Mouse (Mus musculus): ENCODE measurements at regions not wholly inside any gene's neighbourhood (a gene's known extent, or its start where the extent isn't known, plus 50 kb on each side); places are given as distances from the start of the nearest gene placed in this dataset.
A peak's percentile ranks its signal among the peaks of the same experiment; 100 is the strongest.

- no peak for DNase-seq (ENCODE audit: low read depth, low spot score)
These were observed 149.2 kb downstream of the Tinag start for GRCm38 (mm10) chr9:76896347-76896746.

DNA sequence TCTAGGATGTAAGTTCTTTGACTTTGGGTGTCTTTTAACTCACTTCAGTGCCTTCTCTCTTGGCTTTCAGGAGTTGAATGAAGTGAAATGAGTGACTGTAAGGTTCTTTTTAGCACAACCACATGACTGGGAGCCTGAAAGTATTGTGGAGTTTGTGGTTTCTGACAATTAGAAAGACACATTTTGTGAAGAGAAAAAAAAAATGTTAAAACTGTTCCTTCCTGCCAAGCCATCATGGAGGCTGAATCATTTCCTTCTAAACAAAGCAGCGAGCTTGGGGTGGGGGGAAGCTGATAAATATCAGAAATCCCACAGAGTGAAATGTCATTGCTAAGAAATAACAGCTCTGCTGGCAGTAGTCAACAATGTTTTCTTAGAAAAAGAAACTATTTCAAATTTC, 163.8 kb downstream of the Tinag start:
- DNase-seq (ENCODE audit: low read depth, low spot score): no peak

DNA sequence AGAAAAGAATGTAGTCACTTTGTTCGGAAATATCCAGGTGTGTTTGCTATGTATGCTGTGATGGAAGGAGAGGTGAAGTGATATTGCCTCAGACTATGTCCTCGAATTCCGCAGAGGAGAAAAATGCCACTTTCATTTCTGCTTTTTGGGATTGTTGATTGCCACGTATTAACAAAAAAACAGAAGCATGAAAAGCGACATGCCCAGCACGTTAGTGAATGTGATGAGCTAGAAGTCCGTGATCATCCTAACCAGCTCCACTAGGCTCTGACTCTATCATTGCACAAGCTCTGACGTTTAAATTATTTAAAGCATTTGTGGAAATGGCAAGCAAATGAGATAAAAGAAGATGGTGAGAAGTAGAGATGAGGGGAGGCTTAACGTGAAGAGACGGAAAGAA, 169.6 kb downstream of the Tinag start:
- DNase-seq (ENCODE audit: low read depth, low spot score): no peak

- no peak for DNase-seq (ENCODE audit: low read depth, low spot score)
These were observed 173.2 kb downstream of the Tinag start for GRCm38 (mm10) chr9:76872418-76872817.

GRCm38 (mm10) chr9:76869635-76870034, 176.0 kb downstream of the Tinag start:
- DNase-seq (ENCODE audit: low read depth, low spot score): no peak

DNA sequence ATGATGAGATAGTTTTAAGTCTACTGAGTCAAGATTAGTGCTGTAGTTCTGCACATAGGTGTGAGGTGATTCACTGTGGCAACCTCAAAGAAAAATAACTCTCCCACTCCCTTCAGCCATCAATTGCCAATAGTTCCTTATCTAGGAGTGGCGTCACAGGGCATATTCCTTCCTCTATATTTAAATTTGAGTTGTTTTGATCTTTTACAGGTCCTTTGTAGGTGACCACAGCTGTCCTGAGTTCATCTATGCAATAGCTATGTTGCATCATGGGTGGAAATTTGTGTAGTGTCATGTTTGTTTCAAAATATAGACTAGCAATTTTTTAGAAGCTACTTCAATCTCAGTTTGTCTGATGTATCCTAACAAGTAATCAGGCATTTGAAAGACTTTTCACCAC, 177.0 kb downstream of the Tinag start:
- DNase-seq (ENCODE audit: low read depth, low spot score): no peak

DNA sequence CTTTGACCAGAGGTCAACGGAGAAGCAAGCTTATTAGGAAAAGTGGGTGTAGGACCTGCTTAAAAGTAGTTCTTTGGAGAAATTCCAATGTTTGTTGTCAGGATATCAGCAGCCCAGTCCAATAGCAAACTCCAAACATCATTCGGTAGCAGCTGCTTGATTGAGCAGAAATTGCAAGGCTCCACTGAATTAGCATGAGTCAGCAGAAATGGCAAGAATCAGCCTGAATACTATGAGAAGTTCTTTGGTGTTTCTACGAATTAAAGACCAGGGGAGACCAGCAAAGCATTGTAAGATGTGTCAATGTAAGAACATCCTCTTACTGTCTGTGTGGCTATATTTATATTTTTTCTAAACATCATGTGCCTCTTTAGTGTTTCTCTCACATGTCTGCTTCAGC, 223.4 kb downstream of the Tinag start:
- no peak for DNase-seq (ENCODE audit: low read depth, low spot score)

DNA sequence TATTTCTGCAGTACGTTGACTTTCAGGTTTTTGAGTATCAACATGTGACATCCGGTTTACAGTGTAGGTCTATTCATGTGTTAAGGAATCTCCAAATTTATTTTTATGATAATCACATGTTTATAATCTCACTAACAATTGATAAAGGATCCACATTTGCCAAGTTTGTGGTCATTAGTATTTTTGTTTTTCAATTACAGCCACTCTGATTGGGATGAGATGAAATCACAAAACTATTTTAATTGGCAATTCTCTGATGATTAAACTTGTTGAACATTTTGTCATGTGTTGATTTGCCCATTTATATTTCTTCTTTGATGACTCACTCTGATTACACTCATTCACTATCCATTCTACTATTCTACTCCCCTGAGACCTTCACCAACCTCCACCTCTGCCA, 228.0 kb upstream of the Fam83b start:
- no peak for DNase-seq (ENCODE audit: low read depth, low spot score)

GRCm38 (mm10) chr9:76788654-76789053, 221.7 kb upstream of the Fam83b start:
- DNase-seq (ENCODE audit: low read depth, low spot score): peak; percentile 6
